Mouse (Mus musculus) myocyte (in vitro differentiated cells): ENCODE measurements at regions not wholly inside any gene's neighbourhood (a gene's known extent, or its start where the extent isn't known, plus 50 kb on each side); places are given as distances from the start of the nearest gene placed in this dataset.

Source experiments
- CEBPB ChIP-seq: IDR thresholded peaks from 2 replicates; pipeline ENCODE4 v1.6.1; 2011; ENCODE audit warnings: mild to moderate bottlenecking, moderate library complexity; ENCODE audit not compliant: poor library complexity, insufficient read depth, severe bottlenecking
- E2F4 ChIP-seq: IDR thresholded peaks from one replicate; pipeline ENCODE4 v1.6.1; 2011; ENCODE audit warnings: mild to moderate bottlenecking, control low read depth, moderate library complexity; ENCODE audit not compliant: insufficient read depth
- MAX ChIP-seq: IDR thresholded peaks from one replicate; pipeline ENCODE4 v1.6.1; 2011; ENCODE audit warnings: low read depth, mild to moderate bottlenecking, control low read depth
- MYOD1 ChIP-seq, 3 experiments: IDR thresholded peaks; one replicate each; pipeline ENCODE4 v1.6.1; 2011; ENCODE audit warnings: control low read depth in 2 of 3, low read depth in 2 of 3, mild to moderate bottlenecking in 2 of 3, moderate library complexity in 1 of 3; ENCODE audit not compliant: insufficient read length in 2 of 3, control insufficient read depth in 1 of 3
- MYOG ChIP-seq, 3 experiments: IDR thresholded peaks; one replicate each; pipeline ENCODE4 v1.6.1; 2011; ENCODE audit warnings: control low read depth in 2 of 3, low read depth in 2 of 3, mild to moderate bottlenecking in 2 of 3; ENCODE audit not compliant: insufficient read length in 2 of 3, control insufficient read depth in 1 of 3, insufficient read depth in 1 of 3
- POLR2A ChIP-seq: IDR thresholded peaks from one replicate; pipeline ENCODE4 v1.6.1; 2011; ENCODE audit warnings: low read depth, mild to moderate bottlenecking, control low read depth, moderate library complexity; ENCODE audit not compliant: insufficient read length
- POLR2AphosphoS2 ChIP-seq: IDR thresholded peaks from one replicate; pipeline ENCODE4 v1.6.1; 2011; ENCODE audit warnings: low read depth, control low read depth; ENCODE audit not compliant: insufficient read length
- REST ChIP-seq: IDR thresholded peaks from one replicate; pipeline ENCODE4 v1.6.1; 2011; ENCODE audit warnings: mild to moderate bottlenecking, control low read depth, moderate library complexity; ENCODE audit not compliant: insufficient read depth, insufficient read length
- SRF ChIP-seq: IDR thresholded peaks from one replicate; pipeline ENCODE4 v1.6.1; 2011; ENCODE audit warnings: low read depth; ENCODE audit not compliant: control insufficient read depth, insufficient read length
- TCF12 ChIP-seq: IDR thresholded peaks from one replicate; pipeline ENCODE4 v1.6.1; 2011; ENCODE audit warnings: mild to moderate bottlenecking, control low read depth; ENCODE audit not compliant: poor library complexity, insufficient read depth, severe bottlenecking
- TCF3 ChIP-seq: IDR thresholded peaks from one replicate; pipeline ENCODE4 v1.6.1; 2011; ENCODE audit warnings: low read depth, control low read depth; ENCODE audit not compliant: insufficient read length
- USF1 ChIP-seq: IDR thresholded peaks from one replicate; pipeline ENCODE4 v1.6.1; 2011; ENCODE audit warnings: low read depth, mild to moderate bottlenecking, control low read depth, moderate library complexity

GRCm38 (mm10) chr12:77836231-77836630 lies 357.8 kb upstream of the Gm6657 start:
- TF ChIP-seq MAX, result no peak
- no peak for TF ChIP-seq REST
- no peak for TF ChIP-seq USF1
- TF ChIP-seq POLR2A, result no peak
- no peak for TF ChIP-seq TCF12
- no peak for TF ChIP-seq MYOD1 (IDR thresholded peaks at IDR 0.05; ENCODE audit: control insufficient read depth in 1 of 3, insufficient read length in 2 of 3, low read depth in 2 of 3)
- no peak for TF ChIP-seq E2F4
- no peak for TF ChIP-seq CEBPB
- TF ChIP-seq POLR2AphosphoS2, result no peak
- no peak for TF ChIP-seq TCF3
- TF ChIP-seq MYOG (IDR thresholded peaks at IDR 0.05; ENCODE audit: control insufficient read depth in 1 of 3, insufficient read depth in 1 of 3, insufficient read length in 2 of 3, low read depth in 2 of 3), result no peak
- no peak for TF ChIP-seq SRF
